Mouse (Mus musculus) cerebellum, adult 2 months (tissue): Measurements from ENCODE around the gene Spns2. TPM values are rescaled to one million over a fixed set of nuclear protein-coding genes. Genes with fewer than 3 reads are reported as not detected.

Experiments used
- DNase-seq, 2 experiments: peaks; one replicate each; pipeline ENCODE4 v3.0.0; 2021
- H3K27ac ChIP-seq: fragments of 200-500 bp; 2 replicates; pipeline ENCODE4 v1.5.1; 2012; ENCODE audit warnings: low read length, control low read depth, inconsistent platforms; ENCODE audit not compliant: insufficient read depth
- H3K27me3 ChIP-seq: fragments of 200-500 bp; 2 replicates; pipeline ENCODE4 v1.6.1; 2012; ENCODE audit warnings: inconsistent platforms, mild to moderate bottlenecking, low read length, moderate library complexity; ENCODE audit not compliant: control insufficient read depth, insufficient read depth
- H3K4me1 ChIP-seq: fragments of 200-500 bp; 2 replicates; pipeline ENCODE4 v1.6.1; 2011; ENCODE audit warnings: low read length; ENCODE audit not compliant: control insufficient read depth, insufficient read depth
- H3K4me3 ChIP-seq: fragments of 200-500 bp; replicated peaks from 2 replicates; pipeline ENCODE3; 2011; ENCODE audit warnings: mild to moderate bottlenecking, low read depth, low read length, control low read depth; ENCODE audit not compliant: insufficient read depth
- CTCF ChIP-seq: fragments of 200-500 bp; IDR thresholded peaks from 2 replicates; pipeline ENCODE4 v1.5.1; 2011; ENCODE audit warnings: low read depth, mild to moderate bottlenecking, control low read depth, low read length, moderate library complexity, borderline replicate concordance; ENCODE audit not compliant: insufficient read depth
- POLR2A ChIP-seq: fragments of 200-500 bp; IDR thresholded peaks from 2 replicates; pipeline ENCODE4 v1.6.1; 2011; ENCODE audit warnings: low read length, control low read depth, borderline replicate concordance; ENCODE audit not compliant: insufficient read depth
- WGBS: fragments of 180-500 bp; shearing (Covaris S2); methylation state at CpG from one replicate; pipeline ENCODE4 v1.1.7; 2018; 5-methylcytosine and 5-hydroxymethylcytosine counted together
- polyA plus RNA-seq: library from polyadenylated mRNA; depleted of rRNA; stranded (reverse); fragments of >200 nt; gene quantifications from 2 replicates; pipeline ENCODE4 v1.2.3, GENCODE M21; 2012

Gene Spns2
- polyA plus RNA-seq, 1 experiment, result 59.5 TPM

DNA sequence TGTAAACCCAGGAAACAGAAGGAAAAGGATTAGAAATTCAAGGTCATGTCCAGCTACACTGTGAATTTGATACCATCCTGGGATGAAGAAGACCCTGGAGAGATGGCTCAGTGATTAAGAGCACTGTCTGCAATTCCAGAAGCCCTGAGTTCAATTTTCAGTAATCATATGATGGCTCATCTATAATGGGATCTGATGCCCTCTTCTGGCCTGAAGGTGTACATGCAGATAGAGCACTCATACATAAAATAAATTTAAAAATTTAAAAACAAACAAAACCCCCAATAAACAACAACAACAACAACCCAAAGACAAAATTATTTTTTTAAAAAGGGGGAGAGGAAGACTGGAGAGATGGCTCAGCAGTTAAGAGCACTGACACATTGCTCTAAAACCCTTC, 62.8 kb downstream of the Spns2 start:
- Histone ChIP-seq H3K27me3 (no peaks in the 10 kb centered on the region), H3K4me1 (no peaks in the 10 kb centered on the region), H3K4me3 (no peak overlapping the region), H3K27ac (no peak overlapping the region)
- no peak for TF ChIP-seq CTCF
- no peak for TF ChIP-seq POLR2A
- no peak for DNase-seq

DNA sequence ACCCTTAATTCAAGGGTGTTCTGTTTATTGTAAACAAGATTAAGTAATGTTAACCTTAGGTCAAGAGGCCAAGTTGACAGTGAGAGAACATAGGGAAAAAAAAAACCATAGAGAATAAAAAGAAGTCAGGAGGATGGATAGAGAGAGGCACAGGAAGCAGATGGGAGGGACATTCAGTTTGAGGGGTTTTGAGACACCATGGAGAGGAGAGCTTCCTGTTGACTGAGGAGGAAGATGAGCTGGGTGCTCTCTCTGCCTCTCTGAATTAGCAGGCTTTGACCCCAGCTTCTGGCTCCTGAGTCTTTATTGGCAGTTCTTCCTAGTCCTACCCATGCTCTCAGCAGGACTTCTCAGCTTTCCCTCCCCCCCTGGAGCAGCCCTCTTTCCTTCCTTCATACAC, 64.5 kb downstream of the Spns2 start:
- TF ChIP-seq CTCF (no peak), POLR2A (no peak)
- no peaks in the 10 kb centered on the region for H3K27me3 ChIP-seq
- H3K4me3 ChIP-seq, result no peak overlapping the region
- DNase-seq, result no peak
- H3K4me1 ChIP-seq, result no peaks in the 10 kb centered on the region
- H3K27ac ChIP-seq, result no peak overlapping the region

DNA sequence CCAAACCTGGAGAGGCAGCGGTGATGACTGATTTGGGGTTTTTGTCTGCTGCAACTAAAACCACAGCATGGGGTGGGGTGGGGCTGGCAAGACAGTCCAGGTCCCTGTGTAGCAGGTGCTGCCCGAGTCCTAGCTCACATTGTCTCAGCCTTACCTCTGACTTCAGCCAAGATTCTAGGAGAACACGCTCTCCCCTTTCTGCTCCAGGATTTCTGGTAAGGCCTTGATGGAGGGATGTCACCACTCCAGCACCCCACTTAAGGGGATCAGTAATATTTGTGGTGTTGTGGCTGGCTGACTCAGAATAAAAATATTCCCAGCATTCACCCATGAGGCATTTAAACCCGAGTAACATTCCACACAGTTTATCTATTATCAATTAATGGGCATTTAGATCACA, 66.0 kb downstream of the Spns2 start:
- H3K4me1 ChIP-seq, result no peaks in the 10 kb centered on the region
- no peaks in the 10 kb centered on the region for H3K27me3 ChIP-seq
- 75% methylated on average over 4 of the region's 4 CpGs for WGBS
- H3K4me3 ChIP-seq, result no peak overlapping the region
- no peak for DNase-seq
- no peak overlapping the region for H3K27ac ChIP-seq
- TF ChIP-seq POLR2A (no peak), CTCF (no peak)

DNA sequence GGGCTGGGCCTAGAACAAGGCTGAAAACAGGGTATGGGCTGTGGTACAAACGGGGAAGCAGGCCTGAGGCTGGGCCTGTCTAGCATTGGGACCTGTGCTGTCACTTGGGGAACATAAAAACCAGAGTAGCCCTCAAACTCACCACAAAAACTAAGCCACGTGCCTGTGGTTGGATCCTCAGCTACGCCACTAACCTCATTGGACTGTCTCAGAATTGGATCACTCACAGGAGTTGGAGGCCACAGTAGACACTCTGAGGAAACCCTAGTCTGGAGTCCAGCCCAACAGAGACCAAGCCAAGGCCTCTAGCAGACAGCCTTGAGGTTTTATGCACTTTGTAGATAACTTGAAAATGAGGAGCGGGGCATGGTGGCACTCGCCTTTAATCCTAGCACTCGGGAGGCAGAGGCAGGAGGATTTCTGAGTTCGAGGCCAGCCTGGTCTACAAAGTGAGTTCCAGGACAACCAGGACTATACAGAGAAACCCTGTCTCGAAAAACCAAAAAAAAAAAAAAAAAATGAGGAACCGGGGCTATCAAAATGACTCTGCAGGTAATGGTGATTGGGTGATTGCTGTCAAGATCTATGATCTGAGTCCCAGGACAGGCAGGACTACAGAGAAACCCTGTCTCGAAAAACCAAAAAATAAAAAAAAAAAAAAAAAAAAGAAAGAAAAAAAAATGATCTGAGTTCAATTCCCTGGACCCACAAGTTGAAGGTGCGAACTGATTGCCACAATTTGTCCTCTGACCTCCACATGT, 68.0 kb downstream of the Spns2 start:
- no peak for DNase-seq
- Histone ChIP-seq H3K4me1 (no peaks in the 10 kb centered on the region), H3K27ac (no peak overlapping the region), H3K4me3 (no peak overlapping the region), H3K27me3 (no peaks in the 10 kb centered on the region)
- WGBS, result 92% methylated on average over 11 of the region's 11 CpGs
- TF ChIP-seq POLR2A (no peak), CTCF (no peak)

DNA sequence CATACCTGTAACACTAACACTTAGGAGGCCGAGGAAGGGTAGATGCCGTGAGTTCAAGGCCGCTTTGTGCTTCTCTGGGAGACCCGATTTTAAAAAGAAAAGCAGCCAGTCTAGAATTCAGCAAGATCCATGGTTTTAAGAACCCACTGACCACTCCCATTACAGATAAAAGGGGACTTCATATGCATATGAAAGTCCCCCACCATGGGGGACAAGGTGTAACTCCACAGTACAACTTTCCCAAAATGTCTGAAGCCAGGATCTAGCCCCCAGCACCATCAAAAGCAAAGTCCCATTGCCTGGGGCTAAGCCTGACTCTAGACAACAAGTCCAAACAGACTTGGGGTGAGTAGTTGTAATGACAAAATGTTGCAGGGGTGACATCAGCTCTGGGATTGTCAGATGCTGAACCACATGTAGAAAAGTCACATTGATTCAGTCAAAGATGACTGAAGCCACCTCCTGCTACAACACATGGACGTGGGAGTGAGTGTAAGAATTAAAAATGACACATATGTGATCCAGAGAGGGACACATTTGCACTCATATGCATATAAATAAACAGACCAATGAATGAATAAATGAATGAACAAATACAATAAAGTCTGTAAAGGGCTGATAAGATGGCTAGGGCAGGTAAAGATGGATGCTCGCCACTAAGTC, 69.1 kb downstream of the Spns2 start:
- no peaks in the 10 kb centered on the region for H3K4me1 ChIP-seq
- H3K27me3 ChIP-seq, result no peaks in the 10 kb centered on the region
- no peak overlapping the region for H3K27ac ChIP-seq
- TF ChIP-seq POLR2A (no peak), CTCF (no peak)
- WGBS, result 87% methylated on average over 6 of the region's 6 CpGs
- DNase-seq, result no peak
- H3K4me3 ChIP-seq, result no peak overlapping the region

DNA sequence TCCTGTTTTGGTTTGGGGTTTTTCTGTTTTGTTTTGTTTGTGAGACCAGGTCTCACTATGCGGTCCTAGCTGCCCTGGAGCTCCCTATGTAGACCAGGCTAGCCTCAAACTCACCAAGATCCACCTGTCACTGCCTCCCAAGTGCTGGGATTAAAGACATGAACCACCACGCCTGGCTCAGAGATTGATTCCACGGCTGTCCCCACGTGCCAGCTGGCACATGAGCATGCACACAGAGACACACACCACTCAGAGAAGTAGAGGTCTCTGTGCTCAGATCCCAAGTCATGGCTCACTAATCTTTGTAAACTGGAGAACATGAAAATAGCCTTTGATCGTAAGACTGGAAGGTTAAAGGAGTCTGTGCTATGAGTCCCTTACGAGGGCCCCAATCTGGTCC, 70.7 kb downstream of the Spns2 start:
- WGBS, result 68% methylated on average over 6 of the region's 6 CpGs
- Histone ChIP-seq H3K4me1 (no peaks in the 10 kb centered on the region), H3K27me3 (no peaks in the 10 kb centered on the region), H3K27ac (no peak overlapping the region), H3K4me3 (no peak overlapping the region)
- DNase-seq, result no peak
- no peak for TF ChIP-seq CTCF
- no peak for TF ChIP-seq POLR2A

DNA sequence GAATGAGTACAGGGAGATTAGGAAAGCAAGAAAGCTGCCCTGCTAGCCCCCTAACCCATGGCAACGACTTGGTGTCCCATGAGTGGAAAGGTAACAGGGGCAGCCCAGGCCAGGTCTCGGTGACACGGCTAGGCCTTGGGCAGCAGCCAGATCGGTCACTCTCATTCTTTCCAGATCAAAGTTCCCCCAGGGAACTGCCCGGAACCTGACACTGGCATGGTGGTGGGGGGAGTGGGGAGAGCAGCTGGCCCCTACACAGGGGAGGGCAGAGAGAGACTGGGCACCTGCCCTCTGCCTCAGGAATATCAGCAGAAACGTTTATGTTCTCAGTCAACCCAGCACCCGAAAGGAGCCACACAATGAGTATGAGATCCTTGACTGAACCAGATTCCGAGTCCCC, 71.5 kb downstream of the Spns2 start:
- H3K4me1 ChIP-seq, result no peaks in the 10 kb centered on the region
- no peak for DNase-seq
- no peak overlapping the region for H3K27ac ChIP-seq
- no peak overlapping the region for H3K4me3 ChIP-seq
- 37% methylated on average over 8 of the region's 8 CpGs for WGBS
- no peaks in the 10 kb centered on the region for H3K27me3 ChIP-seq
- TF ChIP-seq CTCF (no peak), POLR2A (no peak)

DNA sequence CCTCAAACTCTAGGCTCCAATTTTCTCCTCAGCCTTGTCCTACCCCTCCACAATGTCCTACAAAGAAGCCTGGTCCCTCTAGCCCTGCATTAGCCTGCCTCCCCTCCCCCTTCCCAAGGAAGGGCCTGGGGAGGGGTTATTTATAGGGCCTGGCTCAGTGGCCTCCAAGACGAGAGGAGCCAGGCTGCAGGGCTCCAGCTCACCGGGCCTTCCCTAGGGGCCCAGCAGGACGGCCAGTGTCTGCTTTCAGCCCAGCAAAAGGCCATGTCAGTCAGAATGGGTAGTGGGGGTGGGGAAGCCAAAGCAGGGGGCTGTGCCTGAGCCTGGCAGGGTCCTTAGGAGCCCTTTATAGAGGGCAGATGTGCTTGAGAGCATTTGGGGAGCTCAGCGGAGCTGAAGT, 72.3 kb downstream of the Spns2 start:
- Histone ChIP-seq H3K27me3 (no peaks in the 10 kb centered on the region), H3K4me3 (no peak overlapping the region), H3K4me1 (no peaks in the 10 kb centered on the region), H3K27ac (no peak overlapping the region)
- WGBS, result 42% methylated on average over 4 of the region's 4 CpGs
- TF ChIP-seq CTCF, result no peak
- no peak for TF ChIP-seq POLR2A
- no peak for DNase-seq
